Mouse (Mus musculus): ENCODE measurements around the gene Igfbp6. TPM values are rescaled to one million over a fixed set of nuclear protein-coding genes. Genes with fewer than 3 reads are reported as not detected.
"Not testable (repeated sequence)": the region's sequence is repeated elsewhere in the genome, so short reads cannot be mapped to it uniquely, and the experiment has no call there.

Gene Igfbp6
- total RNA-seq, 2 experiments from 2014 or later: 10.0 to 12.5 TPM

DNA sequence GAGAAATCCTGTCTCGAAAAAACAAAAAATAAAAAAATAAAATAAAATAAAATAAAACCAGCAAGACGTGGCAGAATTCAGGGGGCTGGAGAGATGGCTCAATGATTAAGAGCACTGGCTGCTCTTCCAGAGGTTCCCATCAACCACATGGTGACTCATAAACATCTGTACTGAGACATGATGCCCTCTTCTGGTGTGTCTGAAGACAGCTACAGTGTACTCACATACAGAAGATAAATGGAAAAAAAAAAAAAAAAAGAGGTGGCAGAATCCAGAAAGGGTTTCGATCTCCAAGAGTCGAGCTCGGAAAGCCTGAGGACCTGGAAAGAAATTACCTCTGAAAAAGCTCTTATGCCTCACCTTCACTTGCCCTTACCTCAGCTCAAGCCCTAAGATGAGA, 3.0 kb upstream of the Igfbp6 start:
- DNase-seq: no peak

- peak; percentile 48 for DNase-seq
Measured at GRCm38 (mm10) chr15:102142914-102143912, 949 bp upstream of the Igfbp6 start.

GRCm38 (mm10) chr15:102144726-102145125, 564 bp downstream of the Igfbp6 start:
- no peak for DNase-seq

DNA sequence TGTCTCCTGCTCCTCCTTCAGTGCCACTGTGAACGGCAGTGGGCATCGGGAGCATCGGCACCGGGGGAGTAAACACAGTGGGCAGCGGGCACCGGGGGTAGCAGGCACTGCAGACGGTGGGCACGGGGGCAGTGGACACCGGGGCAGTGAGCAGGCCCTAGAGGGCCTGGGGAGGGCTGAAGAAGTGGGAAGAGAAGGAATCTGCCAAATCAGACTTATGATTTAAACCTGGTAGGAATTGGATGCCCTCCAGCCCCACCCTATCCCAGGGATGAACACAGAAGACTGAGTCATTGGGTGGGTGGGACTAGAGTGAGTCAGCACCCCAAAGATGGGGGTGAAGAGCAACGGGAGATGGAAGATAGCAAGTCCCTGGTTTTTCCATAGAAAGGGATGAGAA, 1.2 kb downstream of the Igfbp6 start:
- DNase-seq: peak; percentile 24

DNA sequence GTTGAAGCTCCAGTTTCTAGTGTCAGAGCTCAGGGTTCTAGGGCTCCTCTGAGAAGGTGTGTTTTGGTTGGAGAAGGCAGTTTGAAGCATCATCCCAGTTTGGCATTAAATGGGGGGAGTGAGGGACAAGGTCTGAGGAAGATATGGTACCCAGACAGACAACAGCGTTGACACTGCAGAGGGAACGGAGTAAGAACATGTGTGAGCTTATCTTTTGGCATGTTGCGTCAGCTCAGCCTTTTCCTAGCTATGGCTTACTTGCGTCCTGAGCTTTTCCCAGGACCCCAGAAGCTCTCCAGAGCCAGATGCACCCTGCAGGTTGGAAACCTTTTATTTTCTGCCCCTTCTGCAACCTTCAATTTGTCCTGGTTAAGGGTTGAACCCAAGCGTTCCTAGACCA, 1.9 kb downstream of the Igfbp6 start:
- no peak for DNase-seq

DNA sequence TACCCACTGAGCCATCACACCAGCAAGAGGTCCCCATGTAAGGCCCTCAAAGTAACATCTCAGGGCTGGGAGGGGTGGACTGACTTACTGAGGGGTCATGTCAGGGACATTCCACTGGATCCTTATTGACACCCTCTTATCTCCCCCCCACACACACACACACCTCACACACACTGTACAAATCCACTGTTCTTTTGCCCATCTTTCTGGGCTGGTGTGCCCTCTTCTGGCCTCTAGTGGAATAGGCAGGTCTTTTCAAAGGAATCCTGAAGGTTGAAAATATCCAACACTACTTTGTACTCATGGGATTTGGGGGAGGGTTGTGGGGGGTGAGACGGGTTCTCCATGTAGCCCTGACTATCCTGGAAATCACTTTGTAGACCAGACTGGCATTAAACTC, 2.7 kb downstream of the Igfbp6 start:
- peak; percentile 67 for DNase-seq

DNA sequence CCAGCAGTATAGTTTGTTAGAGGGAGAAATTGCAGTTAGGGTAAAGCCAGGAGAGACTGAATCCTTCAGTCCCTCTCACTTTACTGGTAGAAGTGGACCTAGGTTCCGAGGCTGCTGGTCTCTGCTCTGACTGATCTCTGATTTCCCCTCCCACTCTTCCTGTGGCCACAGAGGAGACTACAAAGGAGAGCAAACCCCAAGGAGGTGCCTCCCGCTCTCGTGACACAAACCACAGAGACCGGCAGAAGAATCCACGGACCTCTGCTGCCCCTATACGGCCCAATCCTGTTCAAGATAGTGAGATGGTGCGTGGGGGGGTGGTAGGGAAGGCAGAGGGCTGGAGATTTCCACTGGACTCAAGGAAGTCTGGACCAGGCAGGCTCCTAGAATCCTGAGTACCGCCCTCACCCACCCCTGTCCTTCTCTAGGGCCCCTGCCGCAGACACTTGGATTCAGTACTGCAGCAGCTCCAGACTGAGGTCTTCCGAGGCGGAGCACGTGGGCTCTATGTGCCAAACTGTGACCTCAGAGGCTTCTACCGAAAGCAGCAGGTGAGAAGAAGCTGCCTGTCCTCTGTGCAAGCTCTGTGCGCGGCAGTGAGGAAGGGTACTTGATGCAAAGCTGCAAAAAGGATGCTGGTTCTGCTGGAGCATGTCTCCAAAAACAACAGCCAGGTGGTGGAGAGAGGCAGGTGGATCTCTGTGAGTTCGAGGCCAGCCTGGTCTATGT, 3.7 kb downstream of the Igfbp6 start:
- no peak for DNase-seq

GRCm38 (mm10) chr15:102149561-102149960, 5.4 kb downstream of the Igfbp6 start:
- DNase-seq: no peak

GRCm38 (mm10) chr15:102150301-102151135, 6.4 kb downstream of the Igfbp6 start, which contains the start of gene Soat2:
Gene Soat2, plus strand, starts transcription at chr15:102150526.
- peak; percentile 31 for DNase-seq

GRCm38 (mm10) chr15:102152646-102153045, 8.5 kb downstream of the Igfbp6 start:
- DNase-seq: no peak

DNA sequence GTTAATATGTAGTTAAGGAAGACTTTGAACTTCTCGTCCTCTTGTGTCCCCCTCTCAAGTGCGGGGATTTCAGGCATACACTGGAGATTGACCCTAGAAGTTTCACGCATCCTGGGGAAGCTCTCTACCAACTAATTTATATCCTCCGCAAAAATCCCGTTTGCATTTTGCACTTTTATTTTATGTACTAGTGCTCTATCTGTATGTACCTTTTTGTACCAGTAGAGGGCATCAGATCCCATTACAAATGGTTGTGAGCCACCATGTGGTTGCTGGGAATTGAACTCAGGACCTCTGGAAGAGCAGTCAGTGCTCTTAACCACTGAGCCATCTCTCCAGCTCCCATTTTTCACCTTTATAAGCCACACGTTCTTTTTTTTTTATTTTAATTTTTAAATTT, 10.8 kb downstream of the Igfbp6 start:
- DNase-seq: not testable (repeated sequence)

DNA sequence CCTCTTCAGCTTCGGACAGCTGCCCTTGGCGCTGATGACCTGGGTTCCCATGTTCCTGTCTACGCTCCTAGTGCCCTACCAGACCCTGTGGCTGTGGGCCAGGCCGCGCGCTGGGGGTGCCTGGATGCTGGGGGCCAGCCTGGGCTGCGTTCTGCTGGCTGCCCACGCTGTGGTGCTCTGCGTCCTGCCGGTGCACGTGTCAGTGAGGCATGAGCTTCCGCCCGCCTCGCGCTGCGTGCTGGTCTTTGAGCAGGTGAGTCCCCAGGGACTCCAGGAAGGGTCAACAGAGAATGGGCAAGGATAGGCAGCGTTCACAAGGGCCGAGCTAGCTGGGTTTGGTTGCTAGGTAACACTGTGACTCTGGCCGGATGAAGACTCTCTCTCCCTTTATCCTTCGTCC, 12.7 kb downstream of the Igfbp6 start:
- DNase-seq: no peak

DNA sequence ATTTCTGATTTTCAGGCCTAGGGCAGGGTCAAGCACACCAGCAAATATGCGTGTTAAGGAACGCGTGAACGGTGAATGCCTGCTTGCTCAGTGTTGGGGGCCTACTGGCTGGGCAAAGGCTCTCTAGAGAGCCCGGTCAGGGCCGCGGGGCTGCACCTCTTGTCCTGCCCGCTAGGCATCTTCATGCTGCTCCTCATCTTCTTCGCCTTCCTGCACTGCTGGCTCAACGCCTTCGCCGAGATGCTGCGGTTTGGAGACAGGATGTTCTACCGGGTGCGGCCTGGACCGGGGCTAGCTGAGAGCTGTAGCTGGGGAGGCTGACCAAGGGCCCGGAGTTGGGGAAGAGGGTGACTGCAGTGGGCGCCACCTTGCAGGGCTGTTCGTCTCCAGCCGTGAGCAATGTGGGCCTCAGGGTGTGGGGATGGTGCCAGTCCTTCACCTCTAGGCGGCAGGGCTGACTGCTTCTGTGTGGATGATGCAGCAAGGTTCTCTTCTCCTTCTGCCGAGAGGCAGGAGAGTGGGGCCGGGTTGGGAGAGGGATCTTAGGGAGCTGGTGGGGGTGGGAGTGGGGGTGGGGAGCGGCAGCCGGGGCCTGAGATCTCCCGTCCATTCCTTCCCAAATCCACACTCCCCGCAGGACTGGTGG, 16.4 kb downstream of the Igfbp6 start:
- no peak for DNase-seq

DNA sequence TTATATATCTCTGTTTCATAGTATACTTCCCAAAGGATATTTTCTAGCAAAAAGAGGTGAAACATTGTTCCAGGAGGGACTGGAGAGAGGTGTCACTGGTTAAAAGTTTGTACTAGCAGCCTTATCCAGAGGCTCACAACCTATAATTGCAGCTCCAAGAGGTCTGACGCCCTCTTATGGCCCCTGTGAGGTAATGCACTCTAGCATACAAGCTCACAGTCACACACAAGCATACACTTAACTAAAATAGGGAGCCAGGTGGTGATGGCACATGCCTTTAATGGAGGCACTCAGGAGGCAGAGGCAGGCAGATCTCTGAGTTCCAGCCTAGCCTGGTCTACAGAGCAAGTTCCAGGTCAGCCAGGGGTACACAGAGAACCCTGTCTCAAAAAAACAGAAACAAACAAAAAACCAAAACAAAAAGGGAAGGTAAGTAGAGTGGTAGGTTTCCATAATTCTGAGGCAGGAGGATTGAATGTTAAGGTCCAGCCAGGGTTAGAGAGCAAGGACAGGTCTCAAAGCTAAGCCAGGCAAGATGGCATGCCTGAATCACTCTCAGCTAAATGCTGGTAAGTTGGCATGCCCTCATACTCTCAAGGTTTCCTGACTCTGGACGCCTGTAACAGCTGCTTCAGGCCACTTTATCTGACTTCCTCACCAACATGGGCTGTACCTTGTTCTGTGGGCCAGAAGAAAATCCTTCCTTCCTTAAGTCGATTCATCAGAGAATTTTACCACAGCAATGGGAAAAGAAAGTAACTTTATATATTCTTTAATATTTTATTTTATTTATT, 19.9 kb downstream of the Igfbp6 start:
- DNase-seq: no peak

DNA sequence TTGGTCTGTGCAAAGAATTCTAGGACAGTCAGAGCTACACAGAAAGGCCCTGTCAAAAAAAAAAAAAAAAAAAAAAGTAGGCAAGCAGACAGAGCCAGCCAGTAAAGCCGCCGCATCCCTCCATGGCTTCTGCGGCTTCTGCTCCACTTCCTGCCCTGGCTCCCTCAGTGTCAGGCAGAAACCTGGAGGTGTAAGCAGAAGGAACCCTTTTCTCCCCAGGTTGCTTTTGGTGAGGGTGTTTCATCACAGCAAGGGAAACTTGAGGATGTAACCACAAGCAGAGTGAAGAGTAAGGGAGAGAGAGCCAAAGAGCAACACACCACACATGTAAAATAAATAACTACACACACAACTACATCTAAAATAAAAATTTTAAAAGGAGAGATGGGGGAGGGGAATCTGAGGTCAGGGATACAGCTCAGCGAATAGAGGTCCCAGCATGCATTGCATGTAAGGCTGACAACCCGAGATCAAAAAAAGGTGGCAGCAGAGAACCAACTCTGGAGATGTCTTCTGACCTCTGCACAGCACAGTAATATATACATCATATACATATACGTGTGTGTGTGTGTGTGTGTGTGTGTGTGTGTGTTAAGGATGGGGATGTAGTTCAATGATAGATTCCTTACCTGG, 21.4 kb downstream of the Igfbp6 start:
- DNase-seq: no peak

- no peak for DNase-seq
Measured at GRCm38 (mm10) chr15:102167620-102168021, 23.5 kb downstream of the Igfbp6 start.

DNA sequence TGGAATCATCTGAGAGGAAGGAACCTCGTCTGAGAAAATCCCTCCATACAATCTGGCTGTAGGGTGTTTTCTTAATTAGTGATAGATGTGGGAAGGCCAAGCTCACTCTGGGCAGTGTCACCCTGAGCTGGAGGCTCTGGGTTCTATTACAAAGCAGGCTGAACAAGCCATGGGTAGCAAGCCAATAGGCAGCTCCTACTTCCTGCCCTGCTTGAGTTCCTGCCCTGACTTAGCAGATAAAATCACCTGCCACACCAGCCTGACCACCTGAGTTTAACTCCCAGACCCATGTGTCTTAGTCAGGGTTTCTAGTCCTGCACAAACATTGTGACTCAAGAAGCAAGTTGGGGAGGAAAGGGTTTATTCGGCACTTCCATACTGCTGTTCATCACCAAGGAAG, 24.9 kb downstream of the Igfbp6 start:
- DNase-seq: no peak

DNA sequence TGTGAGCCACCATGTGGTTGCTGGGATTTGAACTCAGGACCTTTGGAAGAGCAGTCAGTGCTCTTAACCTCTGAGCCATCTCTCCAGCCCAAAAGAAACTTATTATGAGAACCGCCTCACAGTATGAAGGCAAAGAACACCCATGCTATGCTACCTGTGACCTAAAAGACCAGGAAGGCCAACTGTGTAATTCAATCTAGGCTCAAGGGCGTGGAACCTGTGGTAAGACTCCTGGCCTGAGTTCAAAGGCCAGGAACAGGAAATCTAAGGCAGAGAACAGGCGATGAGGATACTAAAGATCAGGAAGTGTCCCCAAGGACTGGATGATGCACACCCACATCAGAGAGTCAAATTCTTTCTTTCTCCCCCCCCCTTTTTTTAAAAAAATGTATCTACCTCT, 29.4 kb downstream of the Igfbp6 start:
- no peak for DNase-seq

DNA sequence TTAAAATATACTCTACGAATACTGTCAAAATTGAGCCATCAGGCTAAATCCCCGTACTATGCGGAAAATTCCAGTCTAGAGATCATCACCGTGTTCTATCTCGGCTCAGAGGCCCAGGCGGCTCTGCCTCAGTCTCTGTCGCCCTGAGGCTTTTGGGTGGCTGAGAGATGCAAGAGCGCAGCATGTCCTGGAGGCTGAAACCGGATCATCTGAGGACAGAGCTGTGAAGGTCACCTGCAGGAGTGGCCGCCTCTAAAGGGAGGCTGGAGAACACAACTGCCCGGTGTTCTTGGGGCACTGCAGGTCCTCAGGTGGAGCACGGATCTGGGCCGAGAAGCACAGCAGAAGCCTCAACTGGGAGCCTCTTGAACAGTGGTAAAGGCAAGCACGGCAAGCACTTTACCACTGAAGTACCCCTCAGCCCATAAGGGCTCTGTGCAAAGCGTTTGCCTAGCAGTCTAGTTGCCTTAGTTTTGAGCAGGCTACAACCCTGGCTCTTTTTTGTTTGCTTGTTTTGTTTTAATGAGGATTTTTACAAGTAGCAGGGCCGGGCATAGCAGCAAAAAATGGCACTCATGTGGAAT, 31.7 kb downstream of the Igfbp6 start:
- DNase-seq: no peak

All from heart, postnatal 4 days (tissue).